Mouse (Mus musculus): ENCODE measurements around the gene Gm12355.

GRCm38 (mm10) chr11:98588833-98589281 is 36.6 kb downstream of the Gm12355 start:
- TF ChIP-seq CTCF (IDR thresholded peaks at IDR 0.05; ENCODE audit: extremely low read depth, insufficient read depth, insufficient read length, insufficient replicate concordance) = no peak
- TF ChIP-seq POLR2A (IDR thresholded peaks at IDR 0.05; ENCODE audit: low read depth, low read length) = no peak

Data from spleen, adult 2 months (tissue).